Mouse (Mus musculus): ENCODE measurements around the gene Ttyh3.

DNA sequence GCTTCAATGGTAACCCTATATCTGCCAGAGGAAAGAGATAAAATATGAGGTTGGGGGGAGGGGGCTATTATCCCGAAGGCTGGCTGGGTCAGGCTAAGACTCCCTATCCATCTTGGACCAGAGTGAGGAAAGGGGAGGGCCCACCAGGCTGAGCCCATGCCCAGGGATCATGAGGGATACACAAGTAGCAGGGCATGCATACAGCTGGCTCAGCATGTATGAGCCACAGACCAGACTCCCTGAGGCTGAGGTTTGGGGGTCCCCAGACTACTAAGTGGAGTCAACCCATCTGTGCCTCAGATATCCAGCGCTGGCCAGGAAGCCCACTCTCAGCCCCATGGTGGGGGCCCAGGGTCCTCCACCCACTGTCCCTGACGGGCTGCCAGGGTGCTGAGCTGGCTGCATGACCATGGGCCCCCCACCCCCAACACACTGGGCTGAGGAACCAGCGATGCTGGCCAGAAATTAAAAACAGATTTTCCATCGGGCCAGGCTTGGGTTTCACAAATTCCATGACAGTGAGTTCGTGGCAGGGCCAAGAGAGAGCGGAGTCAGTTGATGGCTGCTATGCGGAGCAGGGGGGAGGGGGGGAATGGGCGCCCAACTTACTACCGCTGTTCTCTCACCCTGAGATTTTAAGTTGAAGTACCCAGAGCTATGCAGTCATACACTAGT lies 7.4 kb downstream of the Ttyh3 start:
- no peak for TF ChIP-seq ZC3H11A (IDR thresholded peaks at IDR 0.05; ENCODE audit: borderline replicate concordance, low read depth, low read length)
- TF ChIP-seq CHD2 (IDR thresholded peaks at IDR 0.05; ENCODE audit: low read depth, low read length) = no peak
- TF ChIP-seq MAFK (IDR thresholded peaks at IDR 0.05; ENCODE audit: insufficient read depth, low read depth, low read length) = no peak
- no peak for TF ChIP-seq ZNF384 (IDR thresholded peaks at IDR 0.05; ENCODE audit: low read depth, low read length)
- TF ChIP-seq HCFC1 (IDR thresholded peaks at IDR 0.05; ENCODE audit: borderline replicate concordance, insufficient read depth, low read length) = no peak
